Mouse (Mus musculus) forebrain, embryonic 13.5 days (tissue): ENCODE measurements around the gene Rpl21. TPM values are rescaled to one million over a fixed set of nuclear protein-coding genes. Genes with fewer than 3 reads are reported as not detected.

ENCODE experiments used
- ATAC-seq: fragments of 200-750 bp; cut with Nextera tagmentation; 2 replicates; pipeline ENCODE4 v1.8.0; 2017
- H3K27ac ChIP-seq: fragments of 300-500 bp; sonication (generic); 2 replicates; pipeline ENCODE4 v1.5.1; 2015; ENCODE audit warnings: inconsistent platforms, mild to moderate bottlenecking, moderate library complexity
- H3K27me3 ChIP-seq: fragments of 300-500 bp; sonication (generic); 2 replicates; pipeline ENCODE4 v1.6.1; 2015; ENCODE audit warnings: mild to moderate bottlenecking, inconsistent platforms
- H3K36me3 ChIP-seq: fragments of 300-500 bp; sonication (generic); 2 replicates; pipeline ENCODE4 v1.6.1; 2015; ENCODE audit warnings: mild to moderate bottlenecking, inconsistent platforms; ENCODE audit not compliant: poor library complexity, severe bottlenecking
- H3K4me1 ChIP-seq: fragments of 300-500 bp; sonication (generic); 2 replicates; pipeline ENCODE4 v1.6.1; 2015; ENCODE audit warnings: inconsistent platforms
- H3K4me2 ChIP-seq: fragments of 300-500 bp; sonication (generic); 2 replicates; pipeline ENCODE4 v1.6.1; 2015; ENCODE audit warnings: inconsistent platforms, mild to moderate bottlenecking, moderate library complexity
- H3K4me3 ChIP-seq: fragments of 300-500 bp; sonication (generic); 2 replicates; pipeline ENCODE4 v1.5.1; 2015; ENCODE audit warnings: mild to moderate bottlenecking, inconsistent platforms
- H3K9ac ChIP-seq: fragments of 300-500 bp; sonication (generic); 2 replicates; pipeline ENCODE4 v1.6.1; 2015; ENCODE audit warnings: mild to moderate bottlenecking, inconsistent platforms
- H3K9me3 ChIP-seq: fragments of 300-500 bp; sonication (generic); replicated peaks from 2 replicates; pipeline ENCODE4 v1.6.1; 2016; ENCODE audit warnings: inconsistent platforms
- WGBS: fragments of 180-500 bp; shearing (Covaris S2); methylation state at CpG from one replicate; pipeline ENCODE4 v1.1.7; 2015; 5-methylcytosine and 5-hydroxymethylcytosine counted together
- polyA plus RNA-seq: library from polyadenylated mRNA; unstranded; fragments of >200 nt; fragmentation: Nextera tagmentation; extraction: Ambion mirVana; gene quantifications from 2 replicates; pipeline ENCODE4 v1.2.1, GENCODE M21; 2015

Gene Rpl21
- polyA plus RNA-seq, 1 experiment from 2014 or later: 455 TPM

- Histone ChIP-seq H3K4me3 (no peak overlapping the region), H3K27me3 (no peaks in the 10 kb centered on the region), H3K9ac (no peak overlapping the region), H3K9me3 (no peaks in the 10 kb centered on the region), H3K4me2 (no peak overlapping the region), H3K27ac (no peak overlapping the region), H3K36me3 (peaks cover 62% of the 10 kb centered on the region), H3K4me1 (peaks cover 12% of the 10 kb centered on the region)
- ATAC-seq: no peak
- 68% methylated on average over 7 of the region's 7 CpGs for WGBS
Measured at GRCm38 (mm10) chr5:146837967-146838720, 5.5 kb downstream of the Rpl21 start.

GRCm38 (mm10) chr5:146838836-146839648, 6.4 kb downstream of the Rpl21 start:
- no peaks in the 10 kb centered on the region for H3K27me3 ChIP-seq
- 61% methylated on average over 12 of the region's 12 CpGs for WGBS
- peaks cover 62% of the 10 kb centered on the region for H3K36me3 ChIP-seq
- no peak for ATAC-seq
- peaks cover 7% of the 10 kb centered on the region for H3K4me1 ChIP-seq
- no peak overlapping the region for H3K9ac ChIP-seq
- H3K27ac ChIP-seq: no peak overlapping the region
- no peak overlapping the region for H3K4me2 ChIP-seq
- no peak overlapping the region for H3K4me3 ChIP-seq
- H3K9me3 ChIP-seq: no peaks in the 10 kb centered on the region

- H3K9me3 ChIP-seq: no peaks in the 10 kb centered on the region
- no peak overlapping the region for H3K27ac ChIP-seq
- H3K4me3 ChIP-seq: no peak overlapping the region
- no peak for ATAC-seq
- 64% methylated on average over 5 of the region's 5 CpGs for WGBS
- H3K4me2 ChIP-seq: no peak overlapping the region
- peaks cover 7% of the 10 kb centered on the region for H3K4me1 ChIP-seq
- H3K9ac ChIP-seq: no peak overlapping the region
- no peaks in the 10 kb centered on the region for H3K27me3 ChIP-seq
- peaks cover 56% of the 10 kb centered on the region for H3K36me3 ChIP-seq
Measured at GRCm38 (mm10) chr5:146839760-146840159, 7.1 kb downstream of the Rpl21 start.

GRCm38 (mm10) chr5:146840422-146840821, 7.7 kb downstream of the Rpl21 start:
- Histone ChIP-seq H3K9me3 (no peaks in the 10 kb centered on the region), H3K4me2 (no peak overlapping the region), H3K9ac (no peak overlapping the region), H3K4me1 (peaks cover 8% of the 10 kb centered on the region), H3K4me3 (no peak overlapping the region), H3K36me3 (peaks cover 49% of the 10 kb centered on the region), H3K27me3 (no peaks in the 10 kb centered on the region), H3K27ac (no peak overlapping the region)
- no peak for ATAC-seq
- 88% methylated on average over 4 of the region's 4 CpGs for WGBS

- H3K27ac ChIP-seq: no peak overlapping the region
- no peak for ATAC-seq
- H3K36me3 ChIP-seq: peaks cover 40% of the 10 kb centered on the region
- H3K27me3 ChIP-seq: no peaks in the 10 kb centered on the region
- no peak overlapping the region for H3K9ac ChIP-seq
- H3K9me3 ChIP-seq: no peaks in the 10 kb centered on the region
- no peak overlapping the region for H3K4me3 ChIP-seq
- no peak overlapping the region for H3K4me2 ChIP-seq
- peaks cover 17% of the 10 kb centered on the region for H3K4me1 ChIP-seq
- 85% methylated on average over 5 of the region's 5 CpGs for WGBS
Measured at GRCm38 (mm10) chr5:146841301-146841700, 8.6 kb downstream of the Rpl21 start.

- no peak for ATAC-seq
- H3K4me3 ChIP-seq: no peak overlapping the region
- H3K27me3 ChIP-seq: no peaks in the 10 kb centered on the region
- 92% methylated on average over 4 of the region's 4 CpGs for WGBS
- H3K27ac ChIP-seq: no peak overlapping the region
- H3K9me3 ChIP-seq: no peaks in the 10 kb centered on the region
- H3K4me1 ChIP-seq: peaks cover 18% of the 10 kb centered on the region
- peaks cover 33% of the 10 kb centered on the region for H3K36me3 ChIP-seq
- no peak overlapping the region for H3K4me2 ChIP-seq
- H3K9ac ChIP-seq: no peak overlapping the region
Measured at GRCm38 (mm10) chr5:146841996-146842395, 9.3 kb downstream of the Rpl21 start.

- WGBS: 7% methylated on average over 6 of the region's 6 CpGs
- H3K4me3 ChIP-seq: peak overlapping the region; percentile 70
- H3K4me2 ChIP-seq: peak overlapping the region; percentile 93
- no peaks in the 10 kb centered on the region for H3K27me3 ChIP-seq
- peak overlapping the region; percentile 77 for H3K27ac ChIP-seq
- no peaks in the 10 kb centered on the region for H3K9me3 ChIP-seq
- H3K36me3 ChIP-seq: peaks cover 11% of the 10 kb centered on the region
- peaks cover 18% of the 10 kb centered on the region for H3K4me1 ChIP-seq
- peak; percentile 51 for ATAC-seq
- H3K9ac ChIP-seq: peak overlapping the region; percentile 80
Measured at GRCm38 (mm10) chr5:146844301-146844941, 11.7 kb downstream of the Rpl21 start.

GRCm38 (mm10) chr5:146844945-146845365, 12.3 kb downstream of the Rpl21 start, which contains the start of gene Rasl11a:
Gene Rasl11a (plus strand): TSS chr5:146845071.
- Histone ChIP-seq H3K4me2 (peak within 1 kb of the TSS; percentile 93), H3K4me3 (peak within 1 kb of the TSS; percentile 70), H3K36me3 (peaks cover 5% of the 10 kb centered on the region), H3K9ac (peak within 1 kb of the TSS; percentile 80), H3K4me1 (peaks cover 18% of the 10 kb centered on the region), H3K27ac (peak within 1 kb of the TSS; percentile 77), H3K27me3 (no peaks in the 10 kb centered on the region), H3K9me3 (no peaks in the 10 kb centered on the region)
- ATAC-seq: peak; percentile 94
- WGBS: under 1% methylated on average over 38 of the region's 40 CpGs

- Histone ChIP-seq H3K4me2 (peak overlapping the region; percentile 93), H3K4me3 (0 out of 2 replicates have a peak overlapping the region, but pooled peaks have one; percentile 70), H3K4me1 (peaks cover 18% of the 10 kb centered on the region), H3K9me3 (no peaks in the 10 kb centered on the region), H3K27me3 (no peaks in the 10 kb centered on the region), H3K9ac (peak overlapping the region; percentile 21; the same call in 1 of the 2 replicates), H3K27ac (no peak overlapping the region), H3K36me3 (no peaks in the 10 kb centered on the region)
- no peak for ATAC-seq
- WGBS: 77% methylated on average over 2 of the region's 2 CpGs
Measured at GRCm38 (mm10) chr5:146846489-146846888, 13.8 kb downstream of the Rpl21 start.

- ATAC-seq: no peak
- no peak overlapping the region for H3K27ac ChIP-seq
- WGBS: 86% methylated on average over 4 of the region's 4 CpGs
- no peaks in the 10 kb centered on the region for H3K9me3 ChIP-seq
- H3K36me3 ChIP-seq: no peaks in the 10 kb centered on the region
- H3K9ac ChIP-seq: no peak overlapping the region
- no peaks in the 10 kb centered on the region for H3K27me3 ChIP-seq
- H3K4me1 ChIP-seq: peaks cover 18% of the 10 kb centered on the region
- no peak overlapping the region for H3K4me3 ChIP-seq
- H3K4me2 ChIP-seq: no peak overlapping the region
Measured at GRCm38 (mm10) chr5:146848936-146849582, 16.4 kb downstream of the Rpl21 start.

GRCm38 (mm10) chr5:146856106-146856505, 23.4 kb downstream of the Rpl21 start:
- ATAC-seq: no peak
- 90% methylated on average over 3 of the region's 3 CpGs for WGBS
- Histone ChIP-seq H3K27ac (no peak overlapping the region), H3K9me3 (0 out of 2 replicates have a peak, but pooled peaks cover 5% of the 10 kb centered on the region), H3K36me3 (no peaks in the 10 kb centered on the region), H3K4me1 (no peaks in the 10 kb centered on the region), H3K9ac (no peak overlapping the region), H3K4me2 (no peak overlapping the region), H3K4me3 (no peak overlapping the region), H3K27me3 (no peaks in the 10 kb centered on the region)
